Mouse (Mus musculus): Measurements from ENCODE around the gene Hexim2. TPM values are rescaled to one million over a fixed set of nuclear protein-coding genes. Genes with fewer than 3 reads are reported as not detected.

Gene Hexim2
- total RNA-seq, 2 experiments from 2014 or later = 1.8 to 2.1 TPM

DNA sequence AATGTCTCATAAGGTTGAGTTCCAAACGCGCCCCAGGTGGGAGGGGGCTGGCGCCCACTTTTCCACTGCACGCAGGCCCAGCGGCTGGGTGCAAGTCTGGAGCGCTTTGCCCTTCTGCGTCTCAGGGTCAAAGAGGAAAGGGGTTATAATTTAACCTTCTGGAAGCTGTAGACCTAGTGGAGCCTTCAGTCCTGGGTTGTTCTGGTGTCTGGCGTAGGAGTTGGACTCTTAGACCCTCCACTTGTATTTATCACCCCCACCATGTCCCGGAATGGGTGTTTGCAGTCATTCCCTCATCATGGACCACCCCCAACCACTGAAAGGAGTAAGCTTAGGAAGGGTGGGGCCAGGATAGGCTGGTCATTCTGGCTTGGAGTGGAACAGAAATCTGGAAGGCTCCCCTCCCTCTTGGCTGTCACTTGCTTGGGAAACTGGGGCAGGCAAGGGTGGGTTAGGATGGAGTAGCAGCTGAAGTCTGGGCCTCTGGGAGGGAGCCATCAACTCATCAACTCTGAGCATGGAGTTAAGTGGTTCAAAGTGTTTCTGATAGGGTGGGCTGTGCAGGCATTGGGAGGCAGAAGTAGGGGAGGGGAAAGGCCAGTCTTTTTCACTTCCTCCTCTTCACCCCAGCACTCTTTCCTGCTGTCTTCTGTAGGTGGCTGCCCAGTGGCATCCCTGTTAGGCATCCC, 39.6 kb downstream of the Hexim2 start:
- peak; percentile 6 for ATAC-seq (ENCODE audit: poor library complexity, severe bottlenecking)

DNA sequence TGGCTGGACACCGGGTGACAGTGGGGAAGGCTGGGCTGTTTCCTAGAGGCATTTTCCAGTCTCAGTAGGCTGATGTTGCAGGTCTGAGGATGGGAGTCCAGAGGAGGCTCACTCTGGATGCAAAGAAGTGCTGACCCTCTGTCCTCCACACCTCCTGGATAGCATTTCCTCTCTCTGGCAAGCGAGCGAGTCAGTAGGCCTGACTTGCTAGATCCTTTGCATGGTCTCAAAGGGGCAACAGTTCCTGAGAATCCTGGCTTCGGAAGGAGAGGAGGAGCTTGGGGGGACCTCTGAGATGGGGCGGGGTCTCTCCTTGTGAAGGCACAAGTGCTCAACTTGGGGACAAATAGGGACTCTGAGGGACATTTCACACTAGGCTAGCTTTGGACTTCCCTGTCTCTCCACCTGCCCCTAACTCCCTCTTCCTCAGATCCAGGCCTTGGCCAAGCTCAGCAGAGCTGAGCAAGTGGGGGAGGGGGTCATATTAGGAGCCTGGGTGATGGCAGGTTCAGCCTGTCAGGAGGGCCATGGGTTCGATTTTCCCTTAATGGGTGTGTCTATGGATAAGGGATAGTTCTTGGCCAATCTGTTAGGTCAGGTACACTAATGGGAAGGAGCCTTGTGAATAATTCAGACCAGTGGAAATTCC, 40.3 kb downstream of the Hexim2 start:
- no peak for ATAC-seq (ENCODE audit: poor library complexity, severe bottlenecking)

DNA sequence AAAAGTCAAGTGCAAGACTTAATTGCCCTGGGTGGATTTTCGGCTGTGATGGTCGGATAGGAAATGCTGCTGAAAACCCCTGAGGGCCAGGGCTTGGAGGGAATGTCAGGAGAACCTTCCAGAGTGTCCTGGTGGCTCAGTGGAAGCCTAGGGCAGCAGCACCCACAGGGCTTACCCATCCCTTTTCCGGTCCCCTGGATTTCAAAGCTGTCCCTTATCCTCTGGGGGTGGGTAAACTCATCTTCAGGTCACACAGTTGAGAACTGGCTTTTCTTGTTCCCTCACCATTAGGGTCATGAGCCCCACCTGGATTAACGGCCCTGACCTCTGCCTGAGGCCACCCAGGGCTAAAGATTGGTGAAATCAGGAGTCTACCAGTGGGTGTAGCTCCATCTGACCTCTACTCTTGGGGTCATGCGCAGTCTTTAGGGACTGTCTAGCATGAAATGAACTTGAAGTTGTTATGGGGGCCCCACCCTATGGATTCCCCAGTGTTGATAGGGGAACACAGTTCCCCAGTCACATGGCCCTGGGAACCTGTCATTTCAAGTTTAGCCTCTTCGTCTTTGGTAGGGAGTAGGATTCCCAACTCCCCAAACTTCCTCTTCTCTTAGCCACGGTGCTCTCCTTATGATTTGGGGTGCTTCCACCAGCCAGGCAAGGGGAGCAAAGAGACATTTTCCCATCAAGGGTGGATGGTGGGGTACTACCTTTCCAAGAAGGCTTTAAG, 41.0 kb downstream of the Hexim2 start:
- no peak for ATAC-seq (ENCODE audit: poor library complexity, severe bottlenecking)

DNA sequence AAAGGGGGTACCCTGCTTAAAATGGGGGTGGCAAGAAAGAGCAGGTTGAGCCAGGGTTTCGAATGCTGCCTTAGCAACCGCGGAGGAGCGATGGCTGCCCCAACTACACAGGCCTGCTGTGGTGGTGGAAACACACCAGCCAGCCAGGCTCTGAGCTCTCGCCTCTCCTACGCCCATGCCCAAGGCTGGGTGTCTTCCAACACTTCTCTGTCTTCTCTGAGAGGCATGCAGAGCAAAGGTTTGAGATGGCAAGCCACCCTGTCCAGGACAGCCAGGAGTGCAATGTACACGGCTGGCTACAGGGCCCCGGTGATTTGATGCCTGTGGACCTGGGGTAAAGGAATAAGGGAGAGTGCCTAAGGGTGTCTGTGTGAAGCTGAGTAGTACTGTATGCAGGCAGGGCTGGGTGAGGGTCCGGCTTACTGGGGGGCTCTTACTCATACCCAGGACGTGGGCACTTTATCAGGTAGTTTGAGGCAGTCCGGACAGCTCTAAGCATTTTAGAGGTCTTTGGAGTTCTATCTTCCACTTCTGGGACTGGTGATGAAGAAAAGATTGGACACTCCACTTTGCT, 41.6 kb downstream of the Hexim2 start:
- ATAC-seq (ENCODE audit: poor library complexity, severe bottlenecking) = no peak

DNA sequence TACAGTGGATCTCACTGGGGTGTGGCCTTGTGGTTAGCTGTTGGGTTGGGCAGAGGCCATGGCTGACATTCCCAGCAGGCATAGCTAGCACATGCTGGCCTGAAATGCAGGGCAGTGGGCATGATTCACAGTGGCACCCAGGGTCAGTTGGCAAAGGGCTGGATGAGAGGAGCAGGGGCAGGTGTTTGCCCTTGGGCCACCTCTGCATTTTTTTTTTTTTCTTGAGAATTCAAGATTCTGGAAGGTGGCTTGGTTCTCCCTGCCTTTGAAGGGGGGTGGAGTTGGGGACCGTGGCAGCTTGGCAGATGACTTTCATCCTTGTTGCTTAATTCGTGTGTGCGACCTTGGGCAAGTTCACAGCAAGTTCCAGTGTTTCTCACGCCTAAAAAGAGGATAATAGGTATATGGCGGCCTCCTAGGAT, 42.2 kb downstream of the Hexim2 start:
- ATAC-seq (ENCODE audit: poor library complexity, severe bottlenecking) = no peak

DNA sequence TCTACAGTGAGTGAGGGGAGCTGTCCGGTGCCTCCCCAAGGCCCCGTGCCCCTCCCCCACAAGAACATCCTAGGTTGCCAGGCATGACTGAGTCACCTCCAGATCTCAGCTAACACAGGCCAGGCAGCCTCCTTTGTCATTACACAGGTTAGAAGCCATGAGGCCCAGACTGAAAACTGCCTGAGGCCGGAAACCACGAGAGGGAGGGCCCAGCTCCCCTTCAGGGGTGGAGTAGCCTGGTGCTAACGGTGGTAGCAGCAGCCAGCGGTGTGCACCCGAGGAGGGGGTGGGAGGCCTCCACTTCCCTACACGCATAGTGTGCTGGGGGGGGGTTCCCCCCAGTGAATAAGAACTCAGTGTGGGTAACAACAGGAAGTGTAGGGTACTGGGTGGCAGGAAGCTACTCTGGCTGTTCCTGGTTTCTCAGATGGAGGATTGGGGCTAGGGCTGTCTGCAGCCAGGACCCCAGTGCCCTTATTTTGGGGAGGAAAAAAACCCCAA, 42.7 kb downstream of the Hexim2 start:
- ATAC-seq (ENCODE audit: poor library complexity, severe bottlenecking) = peak; percentile 60

DNA sequence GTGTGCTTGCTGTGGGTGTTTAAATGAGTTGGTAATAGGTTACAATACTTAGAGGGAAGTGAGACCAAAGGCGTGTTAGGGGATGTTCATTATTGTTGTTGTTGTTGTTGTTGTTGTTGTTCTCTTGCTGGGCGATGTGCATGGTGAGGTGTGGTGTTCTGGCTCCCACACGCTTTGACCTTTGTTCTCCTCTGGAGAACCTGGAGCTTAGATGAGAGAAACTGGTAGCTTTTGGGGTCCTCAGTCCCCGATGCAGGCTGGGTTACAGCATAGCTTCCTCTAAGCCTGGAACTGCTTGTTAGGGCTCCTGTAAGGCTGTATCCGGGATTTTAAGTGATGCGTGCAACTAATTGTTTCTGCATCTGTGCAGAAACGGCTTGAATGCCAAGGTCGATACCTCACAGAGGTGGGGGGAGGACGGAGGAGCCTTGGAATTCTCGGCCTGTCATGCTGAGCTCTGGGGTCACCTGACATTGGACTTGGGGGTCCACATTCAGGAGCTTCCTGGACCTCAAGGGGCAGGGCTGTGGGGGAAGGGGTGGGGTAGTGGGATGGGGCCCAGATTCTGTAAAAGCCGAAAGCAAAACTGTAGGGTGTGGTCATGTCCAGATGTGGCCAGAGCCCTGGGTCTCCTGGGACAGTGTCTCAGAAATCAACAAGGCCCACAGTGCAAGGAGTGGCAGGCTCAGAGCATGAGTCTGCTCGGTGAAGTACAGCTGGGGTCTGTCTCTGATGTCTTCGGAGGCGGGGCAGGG, 43.6 kb downstream of the Hexim2 start:
- ATAC-seq (ENCODE audit: poor library complexity, severe bottlenecking) = no peak

DNA sequence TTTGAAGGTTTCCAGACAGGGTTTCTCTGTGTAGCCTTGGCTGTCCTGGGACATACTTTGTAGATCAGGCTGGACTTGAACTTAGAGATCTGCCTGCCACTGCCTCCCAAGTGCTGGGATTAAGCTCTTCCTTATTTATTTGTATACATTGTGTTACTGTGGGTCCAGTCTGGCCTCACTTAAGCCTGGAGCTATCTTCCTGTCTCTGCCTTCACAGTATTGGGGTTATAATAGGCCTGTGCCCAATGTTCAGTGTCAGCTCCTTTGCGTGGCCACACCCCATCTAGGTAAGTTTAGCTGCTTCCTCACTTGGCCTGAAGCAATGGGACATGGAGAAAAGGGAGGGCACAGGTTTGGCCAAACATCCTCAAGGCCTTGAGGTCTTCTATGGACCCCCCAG, 44.3 kb downstream of the Hexim2 start:
- no peak for ATAC-seq (ENCODE audit: poor library complexity, severe bottlenecking)

DNA sequence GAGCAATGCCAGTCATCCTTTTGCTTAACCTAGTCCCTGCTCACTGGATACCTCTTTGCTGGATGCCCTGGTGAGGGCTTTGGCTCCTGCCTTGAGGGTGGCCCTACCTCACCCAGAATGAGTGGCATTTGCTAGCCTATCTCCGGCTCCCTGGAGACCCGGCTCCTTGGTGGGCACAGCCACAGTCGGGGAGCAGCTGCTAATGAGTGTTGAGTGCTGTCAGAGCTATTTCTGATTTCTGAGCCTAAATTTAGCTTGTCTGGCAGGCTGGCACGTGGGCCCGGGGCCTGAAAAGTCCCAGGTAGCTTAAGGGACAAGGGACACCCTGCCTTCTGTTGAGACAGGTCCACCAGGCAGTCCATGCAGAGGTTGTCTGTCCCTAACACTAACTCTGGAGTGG, 45.0 kb downstream of the Hexim2 start:
- no peak for ATAC-seq (ENCODE audit: poor library complexity, severe bottlenecking)

DNA sequence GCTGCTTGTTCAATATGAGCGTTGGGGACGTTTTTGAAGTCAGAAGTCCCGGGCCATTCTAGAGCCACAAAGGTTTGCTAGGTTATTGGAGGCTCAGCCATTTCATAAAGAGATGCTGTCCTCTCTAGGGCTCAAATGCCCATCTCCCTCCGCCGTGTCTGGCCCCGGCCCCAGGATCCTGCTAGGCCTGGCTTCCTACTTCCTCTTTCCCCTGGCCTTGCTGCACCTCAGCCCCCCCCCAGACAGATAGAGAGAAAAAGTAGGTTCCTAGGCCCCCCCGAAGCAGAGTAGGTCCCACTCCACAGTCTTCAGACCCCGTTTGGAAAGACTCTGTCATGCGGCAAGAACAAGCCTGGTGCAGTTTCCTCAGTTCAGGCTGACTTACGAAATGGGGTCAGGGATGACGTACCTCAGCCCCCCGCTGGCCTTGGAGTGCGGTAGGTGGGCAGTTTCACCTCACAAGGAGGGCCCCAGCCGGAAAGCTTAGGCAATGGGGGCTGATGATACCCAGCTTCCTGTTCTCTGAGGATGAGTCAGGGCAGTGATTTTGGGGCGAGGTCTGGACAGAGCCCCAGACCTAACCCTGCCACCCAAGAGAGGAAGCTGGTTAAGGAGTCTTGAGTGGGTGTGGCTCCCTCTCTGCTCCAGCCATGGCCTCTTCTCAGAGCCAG, 45.7 kb downstream of the Hexim2 start:
- ATAC-seq (ENCODE audit: poor library complexity, severe bottlenecking) = peak; percentile 76

DNA sequence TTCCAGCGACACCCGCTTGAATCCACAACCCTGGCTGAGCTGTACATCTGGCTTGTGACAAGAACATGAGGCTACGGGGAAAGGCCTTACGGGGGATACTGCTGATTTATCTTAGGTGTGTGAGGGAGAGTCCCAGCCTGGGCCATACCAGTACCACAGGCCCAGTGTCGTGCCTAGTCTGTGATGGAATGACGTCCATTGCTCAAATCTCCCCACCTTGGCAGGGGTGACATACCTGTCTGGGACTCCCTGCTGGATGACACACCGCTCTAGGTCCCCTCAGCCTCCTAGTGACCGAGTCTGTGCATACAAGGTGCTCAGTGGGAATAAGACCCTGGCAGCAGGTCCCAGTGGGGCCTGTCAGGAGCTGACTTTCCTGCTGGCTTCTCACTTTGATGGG, 46.5 kb downstream of the Hexim2 start:
- no peak for ATAC-seq (ENCODE audit: poor library complexity, severe bottlenecking)

DNA sequence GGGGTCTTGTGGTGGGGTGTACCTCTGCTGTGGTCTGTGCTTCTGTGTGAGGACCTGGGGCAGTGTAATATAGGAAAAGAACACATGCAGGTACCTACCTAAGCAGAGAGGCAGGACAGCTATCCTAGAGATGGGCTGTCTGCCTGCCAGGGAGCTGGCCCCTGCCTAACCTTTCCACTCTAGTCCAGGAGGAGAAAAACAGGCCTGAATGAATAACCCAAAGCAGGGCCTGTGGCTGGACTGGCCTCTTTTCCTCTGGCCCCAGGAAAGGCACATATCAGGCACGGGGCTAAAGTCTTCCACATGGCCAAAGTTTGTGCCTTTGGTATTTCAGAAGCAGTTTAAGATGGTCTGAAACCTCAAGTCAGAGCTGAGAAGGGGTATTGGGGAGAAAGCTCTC, 48.2 kb downstream of the Hexim2 start:
- ATAC-seq (ENCODE audit: poor library complexity, severe bottlenecking) = no peak

DNA sequence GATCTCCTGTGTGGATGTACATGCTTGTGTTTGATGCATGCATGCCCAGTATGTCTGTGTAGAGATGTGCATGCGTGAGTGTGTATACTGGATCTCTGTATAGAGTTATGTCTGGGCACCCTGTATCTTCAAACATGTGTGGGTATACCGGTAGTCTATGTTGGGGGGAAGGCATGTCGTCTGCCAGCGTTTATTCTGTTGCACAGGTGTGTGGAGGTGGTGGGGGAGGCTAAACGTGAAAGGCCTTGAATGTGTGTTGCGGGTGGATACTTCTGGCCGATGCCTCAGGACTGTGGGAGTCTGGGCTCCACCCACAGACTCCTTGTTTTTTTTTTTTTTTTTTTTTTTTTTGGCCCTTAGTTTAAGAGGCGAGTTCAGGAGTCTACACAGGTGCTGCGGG, 49.1 kb downstream of the Hexim2 start:
- ATAC-seq (ENCODE audit: poor library complexity, severe bottlenecking) = no peak

DNA sequence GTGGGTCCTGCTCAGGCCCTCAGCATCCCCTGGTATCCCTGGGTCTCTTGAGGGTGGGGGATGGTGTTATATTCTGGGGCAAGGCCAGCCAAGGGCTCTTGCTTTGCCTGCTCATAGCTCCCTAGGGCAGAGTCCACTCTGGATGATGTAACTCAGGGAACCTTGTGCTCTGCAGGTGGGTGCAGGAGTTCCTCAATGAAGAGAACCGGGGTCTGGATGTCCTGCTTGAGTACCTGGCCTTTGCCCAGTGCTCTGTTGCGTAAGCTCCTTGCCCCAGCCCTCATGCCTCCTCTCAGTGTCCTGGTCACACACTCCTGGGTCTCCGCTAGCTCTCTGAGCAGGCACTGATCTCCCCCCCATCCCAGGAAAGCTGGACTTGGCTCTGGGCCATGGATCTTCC, 49.7 kb downstream of the Hexim2 start:
- ATAC-seq (ENCODE audit: poor library complexity, severe bottlenecking) = no peak

DNA sequence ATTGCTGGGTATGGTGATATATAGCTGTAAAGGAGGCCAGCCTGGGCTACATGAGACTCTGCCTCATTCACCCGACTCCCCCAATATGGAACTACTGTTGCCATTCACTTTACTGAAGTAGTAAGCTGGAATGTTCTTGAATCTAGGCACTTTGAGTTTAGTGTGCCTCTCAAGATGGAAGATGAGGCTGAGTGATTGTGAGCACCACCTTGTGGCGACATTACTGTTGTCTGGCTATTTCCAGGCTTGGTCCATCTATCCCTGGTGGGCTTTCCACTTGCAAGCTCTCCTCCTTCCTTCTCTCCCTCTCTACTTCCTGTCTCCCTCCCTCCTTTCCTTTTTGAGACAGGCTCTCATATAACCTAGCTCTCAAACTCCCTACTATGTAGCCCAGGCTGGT, 52.7 kb downstream of the Hexim2 start:
- ATAC-seq (ENCODE audit: poor library complexity, severe bottlenecking) = peak; percentile 69

Other genes starting within 250 kb of the Hexim2 start
- gene Fam187a, start 247.3 kb upstream of the Hexim2 start, total RNA-seq (2015) = not detected in 2 replicates
- not detected in 2 replicates for gene Fam187a, start 247.3 kb upstream of the Hexim2 start, total RNA-seq (2017)
- 0.18 and 0.49 TPM in 2 replicates for gene Gfap, start 231.5 kb upstream of the Hexim2 start, total RNA-seq (2015)
- 0.49 TPM in 1 of 2 replicates, not detected in the other for gene Gfap, start 231.5 kb upstream of the Hexim2 start, total RNA-seq (2017)
- 22.1 and 24.9 TPM in 2 replicates for gene Kif18b, start 207.3 kb upstream of the Hexim2 start, total RNA-seq (2015)
- gene Kif18b, start 207.3 kb upstream of the Hexim2 start, total RNA-seq (2017) = 23.2 and 25.4 TPM in 2 replicates
- gene C1ql1, start 185.7 kb upstream of the Hexim2 start, total RNA-seq (2015) = not detected in 2 replicates
- not detected in 2 replicates for gene C1ql1, start 185.7 kb upstream of the Hexim2 start, total RNA-seq (2017)
- gene Nmt1, start 104.2 kb upstream of the Hexim2 start, total RNA-seq (2015) = 41.5 and 41.7 TPM in 2 replicates
- 35.0 and 40.9 TPM in 2 replicates for gene Nmt1, start 104.2 kb upstream of the Hexim2 start, total RNA-seq (2017)
- 20.5 and 20.7 TPM in 2 replicates for gene Dcakd, start 104.1 kb upstream of the Hexim2 start, total RNA-seq (2015)
- 6.8 and 9.3 TPM in 2 replicates for gene Dcakd, start 104.1 kb upstream of the Hexim2 start, total RNA-seq (2017)
- not detected in 2 replicates for gene Plcd3, start 30.8 kb upstream of the Hexim2 start, total RNA-seq (2015)
- gene Plcd3, start 30.8 kb upstream of the Hexim2 start, total RNA-seq (2017) = not detected in 2 replicates
- gene Acbd4, start 30.7 kb upstream of the Hexim2 start, total RNA-seq (2015) = 3.2 and 6.2 TPM in 2 replicates
- gene Acbd4, start 30.7 kb upstream of the Hexim2 start, total RNA-seq (2017) = 9.3 and 9.4 TPM in 2 replicates
- 10.1 TPM in 2 replicates for gene Hexim1, start 16.2 kb upstream of the Hexim2 start, total RNA-seq (2015)
- 17.0 and 24.6 TPM in 2 replicates for gene Hexim1, start 16.2 kb upstream of the Hexim2 start, total RNA-seq (2017)
- 387 and 407 TPM in 2 replicates for gene Fmnl1, start 38.7 kb downstream of the Hexim2 start, total RNA-seq (2015)
- gene Fmnl1, start 38.7 kb downstream of the Hexim2 start, total RNA-seq (2017) = 126 and 152 TPM in 2 replicates
- not detected in 2 replicates for gene 1700023F06Rik, start 76.1 kb downstream of the Hexim2 start, total RNA-seq (2015)
- gene 1700023F06Rik, start 76.1 kb downstream of the Hexim2 start, total RNA-seq (2017) = not detected in 2 replicates
- gene Spata32, start 86.0 kb downstream of the Hexim2 start, total RNA-seq (2015) = not detected in 2 replicates
- not detected in 2 replicates for gene Spata32, start 86.0 kb downstream of the Hexim2 start, total RNA-seq (2017)
- 14.5 and 16.6 TPM in 2 replicates for gene Map3k14, start 135.0 kb downstream of the Hexim2 start, total RNA-seq (2015)
- gene Map3k14, start 135.0 kb downstream of the Hexim2 start, total RNA-seq (2017) = 15.4 and 15.7 TPM in 2 replicates
- 20.1 and 20.5 TPM in 2 replicates for gene Arhgap27, start 231.3 kb downstream of the Hexim2 start, total RNA-seq (2015)
- gene Arhgap27, start 231.3 kb downstream of the Hexim2 start, total RNA-seq (2017) = 20.1 and 21.9 TPM in 2 replicates